Mouse (Mus musculus) heart, adult 2 months (tissue): Measurements from ENCODE around the gene Ptk7. TPM values are rescaled to one million over a fixed set of nuclear protein-coding genes. Genes with fewer than 3 reads are reported as not detected.

Experiments used
- DNase-seq, 2 experiments: peaks; one replicate each; pipeline ENCODE4 v3.0.0; 2021
- H3K27ac ChIP-seq: fragments of 200-600 bp; 2 replicates; pipeline ENCODE4 v1.8.1; 2022
- H3K27me3 ChIP-seq: fragments of 200-500 bp; 2 replicates; pipeline ENCODE4 v1.6.1; 2012; ENCODE audit warnings: mild to moderate bottlenecking, low read length, inconsistent platforms, mixed read lengths; ENCODE audit not compliant: control insufficient read depth, insufficient read depth
- H3K36me3 ChIP-seq: fragments of 200-500 bp; 2 replicates; pipeline ENCODE4 v1.6.1; 2012; ENCODE audit warnings: low read length, inconsistent platforms; ENCODE audit not compliant: control insufficient read depth, insufficient read depth
- H3K4me1 ChIP-seq: fragments of 200-500 bp; 2 replicates; pipeline ENCODE4 v1.6.1; 2011; ENCODE audit warnings: low read length; ENCODE audit not compliant: control insufficient read depth, insufficient read depth
- H3K4me3 ChIP-seq: fragments of 200-600 bp; 2 replicates; pipeline ENCODE4 v1.8.1; 2022
- H3K79me2 ChIP-seq: fragments of 200-500 bp; replicated peaks from 2 replicates; pipeline ENCODE4 v1.6.1; 2012; ENCODE audit warnings: mild to moderate bottlenecking, inconsistent platforms, low read length, moderate library complexity, mixed read lengths; ENCODE audit not compliant: control insufficient read depth, insufficient read depth
- H3K9ac ChIP-seq: fragments of 200-500 bp; 2 replicates; pipeline ENCODE4 v1.6.1; 2012; ENCODE audit warnings: low read depth, mild to moderate bottlenecking, control low read depth, inconsistent platforms, low read length, mixed read lengths
- CTCF ChIP-seq: fragments of 200-600 bp; IDR thresholded peaks from 2 replicates; pipeline ENCODE4 v1.8.1; 2022; ENCODE audit warnings: antibody characterized with exemption, mild to moderate bottlenecking, moderate library complexity
- EP300 ChIP-seq: fragments of 200-500 bp; IDR thresholded peaks from 2 replicates; pipeline ENCODE4 v1.6.1; 2011; ENCODE audit warnings: low read depth, low read length, control low read depth; ENCODE audit not compliant: insufficient read depth
- POLR2A ChIP-seq: fragments of 200-500 bp; IDR thresholded peaks from 2 replicates; pipeline ENCODE4 v1.6.1; 2011; ENCODE audit warnings: mild to moderate bottlenecking, low read depth, low read length, control low read depth; ENCODE audit not compliant: insufficient read depth
- WGBS: fragments of 180-500 bp; shearing (Covaris S2); methylation state at CpG from one replicate; pipeline ENCODE4 v1.1.7; 2018; 5-methylcytosine and 5-hydroxymethylcytosine counted together
- intact Hi-C: fragments of 180-260 bp; cut with DNase I; formaldehyde crosslinking; loops from one replicate; pipeline ENCODE4 v1.15.1; 2025
- polyA plus RNA-seq: library from polyadenylated mRNA; depleted of rRNA; stranded (reverse); fragments of >200 nt; gene quantifications from 2 replicates; pipeline ENCODE4 v1.2.3, GENCODE M21; 2012
- total RNA-seq, 2 experiments: library from RNA; stranded (reverse); gene quantifications; 2 replicates each; pipeline ENCODE4 v1.2.3; 2021

The Ptk7 gene
- total and polyA plus RNA-seq, 3 experiments = 2.6 to 3.1 (median 2.6) TPM

DNA sequence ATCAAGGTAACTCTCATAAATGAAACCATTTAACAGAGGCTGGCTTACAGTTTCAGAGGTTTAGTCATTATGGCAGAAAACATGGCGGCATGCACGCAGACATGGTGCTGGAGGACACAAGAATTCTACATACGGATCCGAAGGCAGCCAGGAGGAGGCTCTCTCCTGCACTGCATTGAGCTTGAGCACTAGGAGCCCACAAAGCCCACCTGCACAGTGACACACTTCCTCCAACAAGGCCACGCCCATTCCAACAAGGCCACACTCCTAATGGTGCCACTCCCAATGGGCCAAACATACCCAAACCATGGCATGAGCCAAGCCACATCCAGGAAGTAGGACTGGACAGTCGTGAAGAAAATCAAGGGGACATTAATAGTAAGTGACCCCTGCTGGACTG, 18.0 kb downstream of the Ptk7 start:
- Histone ChIP-seq H3K27ac (no peak overlapping the region), H3K4me1 (peaks cover 3% of the 10 kb centered on the region; the same call in 1 of the 2 replicates), H3K36me3 (no peaks in the 10 kb centered on the region), H3K79me2 (no peaks in the 10 kb centered on the region), H3K4me3 (no peak overlapping the region), H3K9ac (no peak overlapping the region), H3K27me3 (no peaks in the 10 kb centered on the region)
- intact Hi-C loops = no loop called here
- TF ChIP-seq CTCF (no peak), EP300 (no peak), POLR2A (no peak)
- DNase-seq = no peak
- WGBS = 90% methylated on average over 6 of the region's 6 CpGs

DNA sequence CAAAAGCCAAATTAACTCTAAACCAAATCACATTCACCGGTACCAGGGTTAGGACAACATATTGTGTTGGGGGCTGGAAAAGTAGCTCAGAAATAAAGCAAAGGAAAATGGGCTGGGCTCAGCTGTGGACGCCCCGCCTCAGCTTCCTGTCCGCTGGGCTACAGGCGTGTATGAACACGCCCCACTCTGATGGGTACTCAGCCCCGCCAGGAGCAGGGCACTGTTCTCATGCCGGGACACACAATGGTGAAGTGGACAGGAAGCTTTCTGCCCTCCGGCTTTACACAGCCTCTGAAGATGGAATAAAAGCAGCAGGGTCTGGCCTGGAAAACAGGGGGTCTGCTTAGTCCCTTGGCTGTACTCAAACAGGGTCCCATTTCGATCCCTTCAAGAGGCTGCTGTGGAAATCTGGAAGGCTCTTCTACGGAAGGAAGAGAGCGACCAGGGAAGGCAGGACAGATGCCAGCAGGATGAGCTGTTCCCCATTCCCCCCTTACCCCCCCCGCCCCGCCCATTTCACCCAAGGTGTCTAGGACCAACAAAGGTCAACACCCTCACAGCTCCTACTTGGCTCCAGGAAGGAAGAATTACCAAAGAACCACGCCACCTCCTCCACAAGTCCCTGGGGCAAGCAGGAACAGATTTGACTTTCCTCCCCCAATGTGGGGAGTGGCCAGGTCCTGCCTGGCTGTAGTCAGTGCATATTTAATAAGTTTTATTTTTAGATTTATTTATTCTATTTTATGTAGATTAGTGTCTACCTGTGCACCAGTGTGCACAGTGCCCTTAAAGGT, 19.4 kb downstream of the Ptk7 start:
- H3K4me1 ChIP-seq = peaks cover 3% of the 10 kb centered on the region; the same call in 1 of the 2 replicates
- no peak for TF ChIP-seq EP300
- peak; percentile 56 for TF ChIP-seq POLR2A

DNA sequence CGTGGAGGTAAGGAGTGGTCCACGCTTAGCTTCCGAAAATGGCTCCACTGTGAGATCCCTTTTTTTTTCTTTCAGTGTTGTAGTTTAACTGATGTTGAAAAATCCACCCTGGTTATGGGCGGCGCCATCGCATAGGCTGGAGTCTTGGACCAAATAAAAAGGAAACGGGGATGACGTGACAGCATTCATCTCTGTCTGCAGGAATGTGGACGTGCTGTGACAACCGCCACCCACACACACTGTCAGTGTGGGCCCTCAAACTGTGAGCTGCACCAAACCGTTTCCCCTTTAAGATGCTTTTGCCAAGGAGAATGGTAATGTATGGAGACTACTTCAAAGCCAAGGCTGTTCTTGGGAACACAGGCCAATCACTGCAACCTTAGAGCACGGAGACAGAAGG, 23.3 kb downstream of the Ptk7 start:
- no peak overlapping the region for H3K4me3 ChIP-seq
- WGBS = 75% methylated on average over 12 of the region's 12 CpGs
- TF ChIP-seq CTCF = no peak
- TF ChIP-seq POLR2A = no peak
- no peak for TF ChIP-seq EP300

More for the DNA sequence above, 19.4 kb downstream of the Ptk7 start:
- peak overlapping the region; percentile 43 for H3K4me3 ChIP-seq
- DNase-seq = peak; percentile 53 to 58
- H3K36me3 ChIP-seq = no peaks in the 10 kb centered on the region
- peak overlapping the region; percentile 0; the same call in 1 of the 2 replicates for H3K9ac ChIP-seq
- intact Hi-C loops = no loop called here
- H3K27ac ChIP-seq = peak overlapping the region; percentile 56
- WGBS = 30% methylated on average over 15 of the region's 15 CpGs
- no peaks in the 10 kb centered on the region for H3K27me3 ChIP-seq
- H3K79me2 ChIP-seq = no peaks in the 10 kb centered on the region

GRCm38 (mm10) chr17:46605126-46605525, 24.2 kb downstream of the Ptk7 start:
- H3K4me1 ChIP-seq = no peaks in the 10 kb centered on the region; the same call in 1 of the 2 replicates
- DNase-seq = no peak
- no peak overlapping the region for H3K4me3 ChIP-seq
- no peaks in the 10 kb centered on the region for H3K36me3 ChIP-seq
- no peaks in the 10 kb centered on the region for H3K27me3 ChIP-seq
- no peak overlapping the region for H3K9ac ChIP-seq
- intact Hi-C loops = no loop called here
- whole genome bisulfite sequencing = 85% methylated on average over 5 of the region's 5 CpGs
- H3K79me2 ChIP-seq = no peaks in the 10 kb centered on the region
- TF ChIP-seq POLR2A (no peak), CTCF (no peak), EP300 (no peak)
- H3K27ac ChIP-seq = no peak overlapping the region

More for the DNA sequence above, 23.3 kb downstream of the Ptk7 start:
- no peaks in the 10 kb centered on the region; the same call in 1 of the 2 replicates for H3K4me1 ChIP-seq
- H3K36me3 ChIP-seq = no peaks in the 10 kb centered on the region
- no peaks in the 10 kb centered on the region for H3K27me3 ChIP-seq
- intact Hi-C loops = no loop called here
- H3K27ac ChIP-seq = no peak overlapping the region
- no peak for DNase-seq
- no peak overlapping the region for H3K9ac ChIP-seq
- no peaks in the 10 kb centered on the region for H3K79me2 ChIP-seq

- H3K9ac ChIP-seq = no peak overlapping the region
- no peak overlapping the region for H3K27ac ChIP-seq
- no peaks in the 10 kb centered on the region; the same call in 1 of the 2 replicates for H3K4me1 ChIP-seq
- H3K36me3 ChIP-seq = no peaks in the 10 kb centered on the region
- no peak for DNase-seq
- 100% methylated on average over 4 of the region's 4 CpGs for WGBS
- intact Hi-C loops = loop anchor here (5.0 kb wide), 1 partner anchor 34 kb away; no protein-coding TSS in a partner anchor
- H3K27me3 ChIP-seq = no peaks in the 10 kb centered on the region
- no peak for TF ChIP-seq CTCF
- TF ChIP-seq POLR2A = no peak
- no peak for TF ChIP-seq EP300
- no peak overlapping the region for H3K4me3 ChIP-seq
- no peaks in the 10 kb centered on the region for H3K79me2 ChIP-seq
Measured at GRCm38 (mm10) chr17:46603229-46603628, 26.1 kb downstream of the Ptk7 start.

- H3K27ac ChIP-seq = no peak overlapping the region
- H3K36me3 ChIP-seq = no peaks in the 10 kb centered on the region
- no peaks in the 10 kb centered on the region for H3K79me2 ChIP-seq
- DNase-seq = no peak
- no peaks in the 10 kb centered on the region for H3K27me3 ChIP-seq
- WGBS = 26% methylated on average over 9 of the region's 9 CpGs
- H3K4me1 ChIP-seq = no peaks in the 10 kb centered on the region; the same call in 1 of the 2 replicates
- TF ChIP-seq CTCF (no peak), EP300 (no peak), POLR2A (no peak)
- no peak overlapping the region for H3K9ac ChIP-seq
- no peak overlapping the region for H3K4me3 ChIP-seq
- intact Hi-C loops = loop anchor here (5.0 kb wide), 1 partner anchor 35 kb away; no protein-coding TSS in a partner anchor
Measured at GRCm38 (mm10) chr17:46602212-46602611, 27.1 kb downstream of the Ptk7 start.
